Mouse (Mus musculus) neural tube, embryonic 12.5 days (tissue): ENCODE results near the gene Ddx56. TPM values are rescaled to one million over a fixed set of nuclear protein-coding genes. Genes with fewer than 3 reads are reported as not detected.

Experiments
- ATAC-seq: fragments of 200-750 bp; cut with Nextera tagmentation; 2 replicates; pipeline ENCODE4 v1.8.0; 2017; ENCODE audit warnings: low read depth, mild to moderate bottlenecking, moderate TSS enrichment, moderate library complexity; ENCODE audit not compliant: low FRiP score
- H3K27ac ChIP-seq: fragments of 300-500 bp; sonication (generic); 2 replicates; pipeline ENCODE4 v1.5.1; 2016
- H3K27me3 ChIP-seq: fragments of 300-500 bp; sonication (generic); replicated peaks from 2 replicates; pipeline ENCODE4 v1.6.1; 2016; ENCODE audit warnings: mild to moderate bottlenecking
- H3K36me3 ChIP-seq: fragments of 300-500 bp; sonication (generic); 2 replicates; pipeline ENCODE4 v1.6.1; 2016; ENCODE audit warnings: mild to moderate bottlenecking
- H3K4me1 ChIP-seq: fragments of 300-500 bp; sonication (generic); 2 replicates; pipeline ENCODE4 v1.6.1; 2016
- H3K4me2 ChIP-seq: fragments of 300-500 bp; sonication (generic); replicated peaks from 2 replicates; pipeline ENCODE4 v1.6.1; 2016; ENCODE audit warnings: mild to moderate bottlenecking
- H3K4me3 ChIP-seq: fragments of 300-500 bp; sonication (generic); 2 replicates; pipeline ENCODE4 v1.5.1; 2016
- H3K9ac ChIP-seq: fragments of 300-500 bp; sonication (generic); 2 replicates; pipeline ENCODE4 v1.6.1; 2016; ENCODE audit warnings: mild to moderate bottlenecking
- H3K9me3 ChIP-seq: fragments of 300-500 bp; sonication (generic); 2 replicates; pipeline ENCODE4 v1.6.1; 2016; ENCODE audit warnings: mild to moderate bottlenecking
- whole genome bisulfite sequencing: fragments of 180-500 bp; shearing (Covaris S2); methylation state at CpG from one replicate; pipeline ENCODE4 v1.1.7; 2016; 5-methylcytosine and 5-hydroxymethylcytosine counted together
- polyA plus RNA-seq: library from polyadenylated mRNA; unstranded; fragments of >200 nt; fragmentation: Nextera tagmentation; extraction: Ambion mirVana; gene quantifications from 2 replicates; pipeline ENCODE4 v1.2.1, GENCODE M21; 2016

Gene Ddx56
- polyA plus RNA-seq, 1 experiment from 2014 or later: 86.0 TPM

GRCm38 (mm10) chr11:6291401-6292115 is 24.0 kb upstream of the Ddx56 start, which contains the start of gene Ogdh:
Gene Ogdh, plus strand, starts transcription at chr11:6291633.
- WGBS: under 1% methylated on average over 77 of the region's 77 CpGs
- Histone ChIP-seq H3K27me3 (no peaks in the 10 kb centered on the region), H3K9ac (peak within 1 kb of the TSS; percentile 67), H3K4me3 (peak within 1 kb of the TSS; percentile 73), H3K9me3 (no peaks in the 10 kb centered on the region), H3K36me3 (no peaks in the 10 kb centered on the region), H3K27ac (peak within 1 kb of the TSS; percentile 82), H3K4me2 (peak within 1 kb of the TSS; percentile 75), H3K4me1 (0 out of 2 replicates have a peak, but pooled peaks cover 7% of the 10 kb centered on the region)
- ATAC-seq: peak; percentile 98

GRCm38 (mm10) chr11:6290883-6291282 is 23.3 kb upstream of the Ddx56 start:
- no peak for ATAC-seq
- Histone ChIP-seq H3K36me3 (no peaks in the 10 kb centered on the region), H3K4me2 (peak overlapping the region; percentile 75), H3K27me3 (no peaks in the 10 kb centered on the region), H3K27ac (no peak overlapping the region), H3K9me3 (no peaks in the 10 kb centered on the region), H3K4me3 (peak overlapping the region; percentile 73), H3K4me1 (0 out of 2 replicates have a peak, but pooled peaks cover 7% of the 10 kb centered on the region), H3K9ac (no peak overlapping the region; the same call in 1 of the 2 replicates)
- 28% methylated on average over 3 of the region's 3 CpGs for WGBS

- no peaks in the 10 kb centered on the region for H3K9me3 ChIP-seq
- no peak overlapping the region for H3K27ac ChIP-seq
- no peak overlapping the region for H3K9ac ChIP-seq
- no peaks in the 10 kb centered on the region for H3K36me3 ChIP-seq
- 0 out of 2 replicates have a peak, but pooled peaks cover 7% of the 10 kb centered on the region for H3K4me1 ChIP-seq
- H3K27me3 ChIP-seq: no peaks in the 10 kb centered on the region
- 91% methylated on average over 3 of the region's 3 CpGs for WGBS
- no peak overlapping the region for H3K4me2 ChIP-seq
- no peak overlapping the region for H3K4me3 ChIP-seq
- no peak for ATAC-seq
These were observed 22.6 kb upstream of the Ddx56 start for GRCm38 (mm10) chr11:6290138-6290537.

- no peak overlapping the region for H3K9ac ChIP-seq
- no peak overlapping the region for H3K4me2 ChIP-seq
- 80% methylated on average over 3 of the region's 3 CpGs for WGBS
- H3K27ac ChIP-seq: no peak overlapping the region
- H3K4me3 ChIP-seq: no peak overlapping the region
- ATAC-seq: no peak
- no peaks in the 10 kb centered on the region for H3K27me3 ChIP-seq
- no peaks in the 10 kb centered on the region for H3K4me1 ChIP-seq
- H3K36me3 ChIP-seq: no peaks in the 10 kb centered on the region
- H3K9me3 ChIP-seq: no peaks in the 10 kb centered on the region
These were observed 15.4 kb upstream of the Ddx56 start for GRCm38 (mm10) chr11:6282940-6283339.

GRCm38 (mm10) chr11:6276466-6276865 is 8.9 kb upstream of the Ddx56 start:
- 83% methylated on average over 3 of the region's 3 CpGs for WGBS
- no peak overlapping the region for H3K4me2 ChIP-seq
- ATAC-seq: no peak
- no peaks in the 10 kb centered on the region for H3K9me3 ChIP-seq
- H3K4me3 ChIP-seq: no peak overlapping the region
- H3K9ac ChIP-seq: no peak overlapping the region
- peaks cover 17% of the 10 kb centered on the region for H3K4me1 ChIP-seq
- H3K36me3 ChIP-seq: peaks cover 10% of the 10 kb centered on the region
- H3K27ac ChIP-seq: no peak overlapping the region
- no peaks in the 10 kb centered on the region for H3K27me3 ChIP-seq

GRCm38 (mm10) chr11:6275094-6275484 is 7.5 kb upstream of the Ddx56 start:
- H3K9ac ChIP-seq: 0 out of 2 replicates have a peak overlapping the region, but pooled peaks have one; percentile 38
- peaks cover 17% of the 10 kb centered on the region for H3K4me1 ChIP-seq
- peak overlapping the region; percentile 96 for H3K4me3 ChIP-seq
- ATAC-seq: peak; percentile 38
- no peaks in the 10 kb centered on the region for H3K27me3 ChIP-seq
- H3K4me2 ChIP-seq: peak overlapping the region; percentile 90
- H3K36me3 ChIP-seq: peaks cover 22% of the 10 kb centered on the region
- H3K9me3 ChIP-seq: no peaks in the 10 kb centered on the region
- 0 out of 2 replicates have a peak overlapping the region, but pooled peaks have one; percentile 42 for H3K27ac ChIP-seq
- 26% methylated on average over 7 of the region's 7 CpGs for WGBS

- Histone ChIP-seq H3K27me3 (no peaks in the 10 kb centered on the region), H3K27ac (0 out of 2 replicates have a peak within 1 kb of the TSS, but pooled peaks have one; percentile 42), H3K4me3 (peak within 1 kb of the TSS; percentile 96), H3K4me1 (peaks cover 17% of the 10 kb centered on the region), H3K4me2 (peak within 1 kb of the TSS; percentile 90), H3K9me3 (no peaks in the 10 kb centered on the region), H3K36me3 (peaks cover 24% of the 10 kb centered on the region), H3K9ac (peak within 1 kb of the TSS; percentile 95)
- peak; percentile 96 for ATAC-seq
- under 1% methylated on average over 39 of the region's 39 CpGs for WGBS
These were observed 7.0 kb upstream of the Ddx56 start, which contains the start of gene Tmed4 for GRCm38 (mm10) chr11:6274387-6275093. Gene Tmed4, minus strand, starts transcription at chr11:6274870.

GRCm38 (mm10) chr11:6273607-6274006 is 6.0 kb upstream of the Ddx56 start:
- Histone ChIP-seq H3K9me3 (no peaks in the 10 kb centered on the region), H3K4me3 (peak overlapping the region; percentile 96), H3K4me1 (peaks cover 17% of the 10 kb centered on the region), H3K27ac (no peak overlapping the region), H3K27me3 (no peaks in the 10 kb centered on the region), H3K9ac (peak overlapping the region; percentile 95), H3K36me3 (peaks cover 24% of the 10 kb centered on the region), H3K4me2 (peak overlapping the region; percentile 90)
- 74% methylated on average over 11 of the region's 11 CpGs for WGBS
- ATAC-seq: no peak

- Histone ChIP-seq H3K9me3 (no peaks in the 10 kb centered on the region), H3K4me3 (peak overlapping the region; percentile 90), H3K27ac (no peak overlapping the region), H3K9ac (peak overlapping the region; percentile 82), H3K4me1 (peaks cover 11% of the 10 kb centered on the region), H3K4me2 (peak overlapping the region; percentile 77), H3K27me3 (no peaks in the 10 kb centered on the region), H3K36me3 (peaks cover 60% of the 10 kb centered on the region)
- ATAC-seq: no peak
- 71% methylated on average over 9 of the region's 9 CpGs for WGBS
These were observed 951 bp downstream of the Ddx56 start for GRCm38 (mm10) chr11:6266621-6267020.

- H3K9ac ChIP-seq: no peak overlapping the region
- WGBS: 83% methylated on average over 10 of the region's 10 CpGs
- no peak overlapping the region for H3K4me3 ChIP-seq
- 0 out of 2 replicates have a peak, but pooled peaks have one; percentile 12 for ATAC-seq
- H3K9me3 ChIP-seq: no peaks in the 10 kb centered on the region
- H3K27ac ChIP-seq: no peak overlapping the region
- no peaks in the 10 kb centered on the region for H3K27me3 ChIP-seq
- peaks cover 5% of the 10 kb centered on the region for H3K4me1 ChIP-seq
- H3K36me3 ChIP-seq: peaks cover 84% of the 10 kb centered on the region
- no peak overlapping the region for H3K4me2 ChIP-seq
These were observed 6.0 kb downstream of the Ddx56 start for GRCm38 (mm10) chr11:6261434-6262082.

- no peak for ATAC-seq
- Histone ChIP-seq H3K36me3 (peaks cover 65% of the 10 kb centered on the region), H3K27me3 (no peaks in the 10 kb centered on the region), H3K4me1 (no peaks in the 10 kb centered on the region), H3K4me3 (no peak overlapping the region), H3K4me2 (no peak overlapping the region), H3K9me3 (no peaks in the 10 kb centered on the region), H3K9ac (no peak overlapping the region), H3K27ac (no peak overlapping the region)
- WGBS: 93% methylated on average over 7 of the region's 7 CpGs
These were observed 8.2 kb downstream of the Ddx56 start for GRCm38 (mm10) chr11:6259413-6259812.
